Mouse (Mus musculus) forebrain, embryonic 10.5 days (tissue): ENCODE measurements around the gene Skap1. TPM values are rescaled to one million over a fixed set of nuclear protein-coding genes. Genes with fewer than 3 reads are reported as not detected.

Experiments used
- DNase-seq: peaks from one replicate; pipeline ENCODE4 v3.0.0-alpha.2; 2017; ENCODE audit warnings: low spot score; ENCODE audit errors: extremely low spot score
- H3K27ac ChIP-seq: fragments of 300-500 bp; sonication (generic); 2 replicates; pipeline ENCODE4 v1.5.1; 2016; ENCODE audit warnings: mild to moderate bottlenecking
- H3K27me3 ChIP-seq: fragments of 300-500 bp; sonication (generic); 2 replicates; pipeline ENCODE4 v1.6.1; 2016; ENCODE audit warnings: mild to moderate bottlenecking; ENCODE audit not compliant: poor library complexity, severe bottlenecking
- H3K36me3 ChIP-seq: fragments of 300-500 bp; sonication (generic); replicated peaks from 2 replicates; pipeline ENCODE4 v1.6.1; 2016; ENCODE audit warnings: mild to moderate bottlenecking, moderate library complexity
- H3K4me1 ChIP-seq: fragments of 300-500 bp; sonication (generic); 2 replicates; pipeline ENCODE4 v1.6.1; 2016
- H3K4me3 ChIP-seq: fragments of 300-500 bp; sonication (generic); 2 replicates; pipeline ENCODE4 v1.5.1; 2016; ENCODE audit warnings: mild to moderate bottlenecking, moderate library complexity
- H3K9me3 ChIP-seq: fragments of 300-500 bp; sonication (generic); 2 replicates; pipeline ENCODE4 v1.6.1; 2016; ENCODE audit warnings: mild to moderate bottlenecking, moderate library complexity
- WGBS: fragments of 180-500 bp; shearing (Covaris S2); methylation state at CpG from one replicate; pipeline ENCODE4 v1.1.7; 2016; 5-methylcytosine and 5-hydroxymethylcytosine counted together
- polyA plus RNA-seq: library from polyadenylated mRNA; unstranded; fragments of >200 nt; fragmentation: Nextera tagmentation; extraction: Ambion mirVana; gene quantifications from 2 replicates; pipeline ENCODE4 v1.2.1, GENCODE M21; 2016

Skap1 gene
- polyA plus RNA-seq, 1 experiment from 2014 or later = 2.2 TPM

GRCm38 (mm10) chr11:96795491-96795890 lies 331.1 kb downstream of the Skap1 start:
- no peak for DNase-seq
- Histone ChIP-seq H3K27me3 (no peaks in the 10 kb centered on the region), H3K4me3 (no peak overlapping the region), H3K27ac (no peak overlapping the region), H3K9me3 (no peaks in the 10 kb centered on the region), H3K4me1 (peaks cover 37% of the 10 kb centered on the region), H3K36me3 (peaks cover 95% of the 10 kb centered on the region)
- whole genome bisulfite sequencing = 97% methylated on average over 13 of the region's 13 CpGs

- WGBS = 99% methylated on average over 2 of the region's 2 CpGs
- no peak overlapping the region for H3K27ac ChIP-seq
- H3K9me3 ChIP-seq = no peaks in the 10 kb centered on the region
- H3K4me1 ChIP-seq = peaks cover 31% of the 10 kb centered on the region
- H3K4me3 ChIP-seq = no peak overlapping the region
- no peak for DNase-seq
- H3K27me3 ChIP-seq = no peaks in the 10 kb centered on the region
- H3K36me3 ChIP-seq = peaks cover 96% of the 10 kb centered on the region
These were observed 331.7 kb downstream of the Skap1 start for GRCm38 (mm10) chr11:96796081-96796480.

- DNase-seq = no peak
- H3K9me3 ChIP-seq = no peaks in the 10 kb centered on the region
- WGBS = 89% methylated on average over 1 of the region's 1 CpGs
- H3K4me3 ChIP-seq = no peak overlapping the region
- peaks cover 96% of the 10 kb centered on the region for H3K36me3 ChIP-seq
- no peak overlapping the region for H3K27ac ChIP-seq
- H3K27me3 ChIP-seq = no peaks in the 10 kb centered on the region
- H3K4me1 ChIP-seq = peaks cover 26% of the 10 kb centered on the region
These were observed 332.2 kb downstream of the Skap1 start for GRCm38 (mm10) chr11:96796586-96796985.

- DNase-seq = no peak
- no peak overlapping the region for H3K27ac ChIP-seq
- no peak overlapping the region for H3K4me3 ChIP-seq
- H3K4me1 ChIP-seq = no peaks in the 10 kb centered on the region
- peaks cover 99% of the 10 kb centered on the region for H3K36me3 ChIP-seq
- WGBS = 95% methylated on average over 2 of the region's 2 CpGs
- H3K27me3 ChIP-seq = no peaks in the 10 kb centered on the region
- H3K9me3 ChIP-seq = no peaks in the 10 kb centered on the region
These were observed 335.1 kb downstream of the Skap1 start for GRCm38 (mm10) chr11:96799511-96799910.

GRCm38 (mm10) chr11:96805606-96806005 lies 341.2 kb downstream of the Skap1 start:
- WGBS = 91% methylated on average over 5 of the region's 5 CpGs
- no peak for DNase-seq
- Histone ChIP-seq H3K36me3 (peaks cover 99% of the 10 kb centered on the region), H3K27ac (no peak overlapping the region), H3K27me3 (no peaks in the 10 kb centered on the region), H3K9me3 (no peaks in the 10 kb centered on the region), H3K4me3 (no peak overlapping the region), H3K4me1 (no peaks in the 10 kb centered on the region)

GRCm38 (mm10) chr11:96808066-96808465 lies 343.7 kb downstream of the Skap1 start:
- H3K27me3 ChIP-seq = no peaks in the 10 kb centered on the region
- DNase-seq = no peak
- no peak overlapping the region for H3K27ac ChIP-seq
- H3K9me3 ChIP-seq = no peaks in the 10 kb centered on the region
- H3K36me3 ChIP-seq = peaks cover 100% of the 10 kb centered on the region
- H3K4me3 ChIP-seq = no peak overlapping the region
- H3K4me1 ChIP-seq = no peaks in the 10 kb centered on the region
- 76% methylated on average over 1 of the region's 1 CpGs for WGBS

Other genes with a start within 250 kb of the Skap1 start
- not detected in 2 replicates for gene Hoxb9, start 193.1 kb upstream of the Skap1 start, polyA plus RNA-seq
- gene Hoxb8, start 182.7 kb upstream of the Skap1 start, polyA plus RNA-seq = not detected in 2 replicates
- gene Hoxb7, start 178.0 kb upstream of the Skap1 start, polyA plus RNA-seq = not detected in 2 replicates
- not detected in 2 replicates for gene Hoxb6, start 172.1 kb upstream of the Skap1 start, polyA plus RNA-seq
- gene Hoxb5, start 161.3 kb upstream of the Skap1 start, polyA plus RNA-seq = not detected in 2 replicates
- gene Hoxb4, start 146.3 kb upstream of the Skap1 start, polyA plus RNA-seq = not detected in 2 replicates
- not detected in 2 replicates for gene Hoxb3, start 141.3 kb upstream of the Skap1 start, polyA plus RNA-seq
- not detected in 2 replicates for gene Hoxb2, start 114.1 kb upstream of the Skap1 start, polyA plus RNA-seq
- 0.07 TPM in 1 of 2 replicates, not detected in the other for gene Hoxb1, start 98.8 kb upstream of the Skap1 start, polyA plus RNA-seq